Mouse (Mus musculus) liver, adult 2 months (tissue): ENCODE results near the gene Hnrnph3. TPM values are rescaled to one million over a fixed set of nuclear protein-coding genes. Genes with fewer than 3 reads are reported as not detected.

Experiments used
- DNase-seq: peaks from one replicate; pipeline ENCODE4 v3.0.0-alpha.2; 2011; ENCODE audit warnings: low read depth, low spot score; ENCODE audit errors: extremely low read depth
- H3K27ac ChIP-seq: fragments of 200-500 bp; replicated peaks from 2 replicates; pipeline ENCODE4 v1.5.1; 2012; ENCODE audit warnings: low read depth, mild to moderate bottlenecking, control low read depth, inconsistent platforms, low read length; ENCODE audit not compliant: insufficient read depth
- H3K27me3 ChIP-seq: fragments of 200-500 bp; 2 replicates; pipeline ENCODE4 v1.6.1; 2012; ENCODE audit warnings: mild to moderate bottlenecking, moderate library complexity, low read length, inconsistent platforms; ENCODE audit not compliant: control insufficient read depth, insufficient read depth
- H3K36me3 ChIP-seq: fragments of 200-500 bp; 2 replicates; pipeline ENCODE4 v1.6.1; 2012; ENCODE audit warnings: low read length, inconsistent platforms; ENCODE audit not compliant: control insufficient read depth, insufficient read depth
- H3K4me1 ChIP-seq: fragments of 200-500 bp; 2 replicates; pipeline ENCODE4 v1.6.1; 2011; ENCODE audit warnings: low read length; ENCODE audit not compliant: control insufficient read depth, insufficient read depth
- H3K4me3 ChIP-seq: fragments of 200-500 bp; 2 replicates; pipeline ENCODE4 v1.5.1; 2011; ENCODE audit warnings: low read depth, mild to moderate bottlenecking, control low read depth, low read length, moderate library complexity; ENCODE audit not compliant: insufficient read depth
- H3K79me2 ChIP-seq: fragments of 200-500 bp; 2 replicates; pipeline ENCODE4 v1.6.1; 2012; ENCODE audit warnings: inconsistent platforms, mild to moderate bottlenecking, low read length, moderate library complexity; ENCODE audit not compliant: control insufficient read depth, insufficient read depth
- H3K9ac ChIP-seq: fragments of 200-500 bp; 2 replicates; pipeline ENCODE4 v1.6.1; 2012; ENCODE audit warnings: low read depth, mild to moderate bottlenecking, control low read depth, inconsistent platforms, low read length
- CTCF ChIP-seq: fragments of 200-500 bp; IDR thresholded peaks from 2 replicates; pipeline ENCODE4 v1.5.1; 2011; ENCODE audit warnings: low read depth, low read length, control low read depth
- POLR2A ChIP-seq: fragments of 200-500 bp; IDR thresholded peaks from 2 replicates; pipeline ENCODE4 v1.6.1; 2011; ENCODE audit warnings: low read length, control low read depth; ENCODE audit not compliant: insufficient read depth; ENCODE audit errors: extremely low read depth
- WGBS: fragments of 180-500 bp; shearing (Covaris S2); methylation state at CpG from one replicate; pipeline ENCODE4 v1.1.7; 2018; 5-methylcytosine and 5-hydroxymethylcytosine counted together
- polyA plus RNA-seq: library from polyadenylated mRNA; depleted of rRNA; stranded (reverse); fragments of >200 nt; gene quantifications from 2 replicates; pipeline ENCODE4 v1.2.3, GENCODE M21; 2012
- total RNA-seq: library from RNA; depleted of rRNA; stranded (reverse); fragments of >200 nt; gene quantifications from 2 replicates; pipeline ENCODE4 v1.2.3, GENCODE M21; 2014

The Hnrnph3 gene
- total and polyA plus RNA-seq, 2 experiments, result 4.5 to 14.4 TPM

- WGBS, result 92% methylated on average over 6 of the region's 6 CpGs
- H3K79me2 ChIP-seq, result no peaks in the 10 kb centered on the region
- no peaks in the 10 kb centered on the region for H3K4me1 ChIP-seq
- no peak overlapping the region for H3K4me3 ChIP-seq
- H3K9ac ChIP-seq, result no peak overlapping the region
- DNase-seq, result no peak
- no peak for TF ChIP-seq POLR2A
- H3K27me3 ChIP-seq, result no peaks in the 10 kb centered on the region
- no peak overlapping the region for H3K27ac ChIP-seq
- peaks cover 56% of the 10 kb centered on the region for H3K36me3 ChIP-seq
Measured at GRCm38 (mm10) chr10:63011556-63011955, 12.5 kb downstream of the Hnrnph3 start.

- Histone ChIP-seq H3K4me3 (no peak overlapping the region), H3K36me3 (peaks cover 49% of the 10 kb centered on the region), H3K79me2 (no peaks in the 10 kb centered on the region), H3K9ac (no peak overlapping the region), H3K4me1 (no peaks in the 10 kb centered on the region), H3K27ac (no peak overlapping the region), H3K27me3 (no peaks in the 10 kb centered on the region)
- WGBS, result 74% methylated on average over 4 of the region's 4 CpGs
- no peak for TF ChIP-seq POLR2A
- no peak for TF ChIP-seq CTCF
- DNase-seq, result no peak
Measured at GRCm38 (mm10) chr10:63010268-63010667, 13.7 kb downstream of the Hnrnph3 start.

GRCm38 (mm10) chr10:63008193-63008592 lies 15.8 kb downstream of the Hnrnph3 start:
- H3K79me2 ChIP-seq, result no peaks in the 10 kb centered on the region
- no peak overlapping the region for H3K9ac ChIP-seq
- H3K4me3 ChIP-seq, result no peak overlapping the region
- TF ChIP-seq POLR2A (no peak), CTCF (no peak)
- 61% methylated on average over 3 of the region's 3 CpGs for WGBS
- no peaks in the 10 kb centered on the region for H3K27me3 ChIP-seq
- peaks cover 42% of the 10 kb centered on the region for H3K36me3 ChIP-seq
- H3K27ac ChIP-seq, result no peak overlapping the region
- no peak for DNase-seq
- H3K4me1 ChIP-seq, result no peaks in the 10 kb centered on the region

GRCm38 (mm10) chr10:63004556-63004955 lies 19.5 kb downstream of the Hnrnph3 start:
- Histone ChIP-seq H3K4me3 (no peak overlapping the region), H3K4me1 (no peaks in the 10 kb centered on the region), H3K36me3 (peaks cover 23% of the 10 kb centered on the region), H3K9ac (no peak overlapping the region), H3K27ac (no peak overlapping the region), H3K27me3 (no peaks in the 10 kb centered on the region), H3K79me2 (no peaks in the 10 kb centered on the region)
- TF ChIP-seq CTCF (no peak), POLR2A (no peak)
- DNase-seq, result no peak
- 95% methylated on average over 9 of the region's 9 CpGs for WGBS

- no peak overlapping the region for H3K27ac ChIP-seq
- peaks cover 25% of the 10 kb centered on the region for H3K36me3 ChIP-seq
- no peak for DNase-seq
- no peak overlapping the region for H3K9ac ChIP-seq
- no peaks in the 10 kb centered on the region for H3K4me1 ChIP-seq
- TF ChIP-seq CTCF (no peak), POLR2A (no peak)
- WGBS, result 87% methylated on average over 9 of the region's 9 CpGs
- no peaks in the 10 kb centered on the region for H3K79me2 ChIP-seq
- no peak overlapping the region for H3K4me3 ChIP-seq
- no peaks in the 10 kb centered on the region for H3K27me3 ChIP-seq
Measured at GRCm38 (mm10) chr10:63003252-63003651, 20.8 kb downstream of the Hnrnph3 start.

- Histone ChIP-seq H3K27ac (no peak overlapping the region), H3K9ac (no peak overlapping the region), H3K27me3 (no peaks in the 10 kb centered on the region), H3K4me3 (no peak overlapping the region), H3K36me3 (peaks cover 18% of the 10 kb centered on the region), H3K79me2 (no peaks in the 10 kb centered on the region), H3K4me1 (no peaks in the 10 kb centered on the region)
- no peak for TF ChIP-seq CTCF
- TF ChIP-seq POLR2A, result no peak
- no peak for DNase-seq
- WGBS, result 90% methylated on average over 9 of the region's 9 CpGs
Measured at GRCm38 (mm10) chr10:63000584-63000983, 23.4 kb downstream of the Hnrnph3 start.
